Mouse (Mus musculus) brain, embryonic 18.5 days (tissue): ENCODE data around the gene Klhdc3.
A peak's percentile ranks its signal among the peaks of the same experiment; 100 is the strongest.

Experiments
- DNase-seq: peaks from one replicate; pipeline ENCODE4 v3.0.0-alpha.2; 2012; ENCODE audit warnings: low read depth, low spot score

Gene Klhdc3

GRCm38 (mm10) chr17:46661351-46661750 is 19.4 kb downstream of the Klhdc3 start:
- no peak for DNase-seq

GRCm38 (mm10) chr17:46656054-46656453 is 24.7 kb downstream of the Klhdc3 start:
- no peak for DNase-seq

GRCm38 (mm10) chr17:46651755-46652547 is 28.8 kb downstream of the Klhdc3 start:
- no peak for DNase-seq

- DNase-seq: no peak
Measured at GRCm38 (mm10) chr17:46651292-46651691, 29.4 kb downstream of the Klhdc3 start.

GRCm38 (mm10) chr17:46650232-46651031 is 30.3 kb downstream of the Klhdc3 start, which contains the start of gene Cul7:
Gene Cul7, plus strand, starts transcription at chr17:46650337.
- peak; percentile 84 for DNase-seq

GRCm38 (mm10) chr17:46649811-46650210 is 30.9 kb downstream of the Klhdc3 start:
- DNase-seq: no peak

- no peak for DNase-seq
Measured at GRCm38 (mm10) chr17:46648436-46648835, 32.3 kb downstream of the Klhdc3 start.

- no peak for DNase-seq
Measured at GRCm38 (mm10) chr17:46647279-46647678, 33.4 kb downstream of the Klhdc3 start.

GRCm38 (mm10) chr17:46646322-46646662 is 34.4 kb downstream of the Klhdc3 start:
- DNase-seq: no peak

- DNase-seq: peak; percentile 97
Measured at GRCm38 (mm10) chr17:46645561-46646321, 35.0 kb downstream of the Klhdc3 start, which contains the start of the genes Klc4 and Mrpl2. Gene Klc4, minus strand, starts transcription at chr17:46646022. Gene Mrpl2, plus strand, starts transcription at chr17:46646229.

- DNase-seq: no peak
Measured at GRCm38 (mm10) chr17:46644916-46645475, 35.7 kb downstream of the Klhdc3 start.

- DNase-seq: no peak
Measured at GRCm38 (mm10) chr17:46644152-46644805, 36.4 kb downstream of the Klhdc3 start.

- no peak for DNase-seq
Measured at GRCm38 (mm10) chr17:46642060-46642459, 38.7 kb downstream of the Klhdc3 start.

- DNase-seq: no peak
Measured at GRCm38 (mm10) chr17:46639929-46640328, 40.8 kb downstream of the Klhdc3 start.

GRCm38 (mm10) chr17:46636831-46637523 is 43.7 kb downstream of the Klhdc3 start:
- no peak for DNase-seq

- DNase-seq: no peak
Measured at GRCm38 (mm10) chr17:46629685-46630441, 50.9 kb downstream of the Klhdc3 start.

- DNase-seq: peak; percentile 74
Measured at GRCm38 (mm10) chr17:46628791-46629684, 51.7 kb downstream of the Klhdc3 start, which contains the start of gene Ptk7. Gene Ptk7, minus strand, starts transcription at chr17:46629504.

GRCm38 (mm10) chr17:46628471-46628790 is 52.3 kb downstream of the Klhdc3 start:
- no peak for DNase-seq

- no peak for DNase-seq
Measured at GRCm38 (mm10) chr17:46627409-46627808, 53.3 kb downstream of the Klhdc3 start.
